Mouse (Mus musculus) ES-Bruce4 (cell line): Measurements from ENCODE around the gene Synj2bp. TPM values are rescaled to one million over a fixed set of nuclear protein-coding genes. Genes with fewer than 3 reads are reported as not detected.

Experiments
- H3K27ac ChIP-seq: 2 replicates; pipeline ENCODE4 v1.5.1; 2012; ENCODE audit warnings: low read length, inconsistent platforms; ENCODE audit not compliant: insufficient read depth
- H3K27me3 ChIP-seq: 2 replicates; pipeline ENCODE4 v1.6.1; 2012; ENCODE audit warnings: mild to moderate bottlenecking, low read length, inconsistent platforms; ENCODE audit not compliant: control insufficient read depth, poor library complexity, insufficient read depth, severe bottlenecking
- H3K36me3 ChIP-seq: 2 replicates; pipeline ENCODE4 v1.6.1; 2012; ENCODE audit warnings: inconsistent platforms, mild to moderate bottlenecking, low read length, moderate library complexity; ENCODE audit not compliant: control insufficient read depth, poor library complexity, insufficient read depth, severe bottlenecking
- H3K4me1 ChIP-seq: one replicate; pipeline ENCODE4 v1.8.1; 2011; ENCODE audit warnings: low read length; ENCODE audit not compliant: control insufficient read depth, insufficient read depth
- H3K4me3 ChIP-seq: 2 replicates; pipeline ENCODE4 v1.5.1; 2011; ENCODE audit warnings: low read depth, mild to moderate bottlenecking, low read length
- H3K9ac ChIP-seq: 2 replicates; pipeline ENCODE4 v1.6.1; 2012; ENCODE audit warnings: low read depth, mild to moderate bottlenecking, inconsistent platforms; ENCODE audit not compliant: poor library complexity, severe bottlenecking
- H3K9me3 ChIP-seq: replicated peaks from 2 replicates; pipeline ENCODE4 v1.6.1; 2012; ENCODE audit warnings: mild to moderate bottlenecking, low read length, inconsistent platforms; ENCODE audit not compliant: control insufficient read depth, poor library complexity, insufficient read depth, severe bottlenecking
- CTCF ChIP-seq: IDR thresholded peaks from one replicate; pipeline ENCODE4 v1.8.1; 2011; ENCODE audit warnings: low read depth, low read length
- EP300 ChIP-seq: IDR thresholded peaks from 2 replicates; pipeline ENCODE4 v1.6.1; 2011; ENCODE audit warnings: low read depth, low read length; ENCODE audit not compliant: insufficient read depth
- POLR2A ChIP-seq: IDR thresholded peaks from one replicate; pipeline ENCODE4 v1.8.1; 2011; ENCODE audit warnings: low read length; ENCODE audit not compliant: insufficient read depth
- polyA plus RNA-seq: library from polyadenylated mRNA; stranded (reverse); fragments of >200 nt; gene quantifications from 2 replicates; pipeline ENCODE4 v1.2.4, GENCODE M21; 2011; ENCODE audit warnings: low read depth; ENCODE audit not compliant: missing spikeins, insufficient read depth, insufficient read length

Synj2bp gene
- polyA plus RNA-seq = 38.3 and 43.0 TPM in 2 replicates

- no peaks in the 10 kb centered on the region for H3K36me3 ChIP-seq
- peak within 1 kb of the TSS; percentile 19 for H3K27ac ChIP-seq
- no peaks in the 10 kb centered on the region for H3K4me1 ChIP-seq
- peak within 1 kb of the TSS; percentile 52 for H3K9ac ChIP-seq
- H3K4me3 ChIP-seq = peak within 1 kb of the TSS; percentile 83
- TF ChIP-seq CTCF = no peak
- TF ChIP-seq POLR2A = peak; percentile 81
- no peaks in the 10 kb centered on the region for H3K9me3 ChIP-seq
- no peaks in the 10 kb centered on the region for H3K27me3 ChIP-seq
Observed at GRCm38 (mm10) chr12:81532316-81533028, at the start of gene Synj2bp, which contains the start of gene Gm20498. Synj2bp (minus strand) TSS chr12:81532911. Gm20498 (minus strand) TSS chr12:81532905.

- Histone ChIP-seq H3K27ac (no peak within 1 kb of the TSS), H3K4me1 (no peaks in the 10 kb centered on the region), H3K9ac (no peak within 1 kb of the TSS), H3K9me3 (peaks cover 17% of the 10 kb centered on the region), H3K36me3 (peaks cover 2% of the 10 kb centered on the region), H3K4me3 (no peak within 1 kb of the TSS), H3K27me3 (no peaks in the 10 kb centered on the region)
- no peak for TF ChIP-seq EP300
Observed at GRCm38 (mm10) chr12:81568374-81568773, 35.7 kb upstream of the Synj2bp start, which contains the start of gene Adam21. Adam21 (minus strand) TSS chr12:81568474.

GRCm38 (mm10) chr12:81567931-81568330, 35.2 kb upstream of the Synj2bp start:
- Histone ChIP-seq H3K27me3 (no peaks in the 10 kb centered on the region), H3K9me3 (peaks cover 17% of the 10 kb centered on the region), H3K4me3 (no peak overlapping the region), H3K27ac (no peak overlapping the region), H3K4me1 (no peaks in the 10 kb centered on the region), H3K9ac (no peak overlapping the region), H3K36me3 (peaks cover 2% of the 10 kb centered on the region)
- TF ChIP-seq EP300 (no peak), CTCF (no peak), POLR2A (no peak)

- TF ChIP-seq CTCF = no peak
- TF ChIP-seq EP300 = no peak
- no peak for TF ChIP-seq POLR2A
- Histone ChIP-seq H3K4me3 (no peak overlapping the region), H3K27me3 (no peaks in the 10 kb centered on the region), H3K4me1 (no peaks in the 10 kb centered on the region), H3K27ac (no peak overlapping the region), H3K9ac (no peak overlapping the region), H3K36me3 (no peaks in the 10 kb centered on the region), H3K9me3 (peaks cover 10% of the 10 kb centered on the region)
Observed at GRCm38 (mm10) chr12:81564173-81564572, 31.5 kb upstream of the Synj2bp start.

GRCm38 (mm10) chr12:81549286-81549685, 16.6 kb upstream of the Synj2bp start:
- Histone ChIP-seq H3K36me3 (no peaks in the 10 kb centered on the region), H3K27ac (no peak overlapping the region), H3K9ac (no peak overlapping the region), H3K4me1 (no peaks in the 10 kb centered on the region), H3K9me3 (no peaks in the 10 kb centered on the region), H3K27me3 (no peaks in the 10 kb centered on the region), H3K4me3 (no peak overlapping the region)
- no peak for TF ChIP-seq CTCF

GRCm38 (mm10) chr12:81547163-81547562, 14.5 kb upstream of the Synj2bp start:
- TF ChIP-seq POLR2A = no peak
- TF ChIP-seq CTCF = no peak
- TF ChIP-seq EP300 = no peak
- Histone ChIP-seq H3K4me3 (no peak overlapping the region), H3K4me1 (no peaks in the 10 kb centered on the region), H3K9ac (no peak overlapping the region), H3K27ac (no peak overlapping the region), H3K27me3 (no peaks in the 10 kb centered on the region), H3K36me3 (no peaks in the 10 kb centered on the region), H3K9me3 (no peaks in the 10 kb centered on the region)
